Mouse (Mus musculus): ENCODE results near the gene Ttc28. TPM values are rescaled to one million over a fixed set of nuclear protein-coding genes. Genes with fewer than 3 reads are reported as not detected.
A peak's percentile ranks its signal among the peaks of the same experiment; 100 is the strongest.

The Ttc28 gene
- polyA plus RNA-seq, 1 experiment from 2014 or later = 17.6 TPM

- Histone ChIP-seq H3K4me3 (no peak overlapping the region), H3K27me3 (no peaks in the 10 kb centered on the region), H3K27ac (no peak overlapping the region), H3K4me2 (replicated peaks) (no peak overlapping the region), H3K9ac (no peak overlapping the region), H3K9me3 (no peaks in the 10 kb centered on the region), H3K36me3 (peaks cover 9% of the 10 kb centered on the region), H3K4me1 (peaks cover 9% of the 10 kb centered on the region)
- no peak for ATAC-seq (ENCODE audit: low FRiP score, low read depth)
- 73% methylated on average over 5 of the region's 5 CpGs for WGBS
Measured at GRCm38 (mm10) chr5:111127786-111128185, 248.2 kb downstream of the Ttc28 start.

GRCm38 (mm10) chr5:111130121-111130520, 250.5 kb downstream of the Ttc28 start:
- H3K4me2 ChIP-seq (replicated peaks) = no peak overlapping the region
- no peak for ATAC-seq (ENCODE audit: low FRiP score, low read depth)
- peaks cover 9% of the 10 kb centered on the region for H3K36me3 ChIP-seq
- H3K27me3 ChIP-seq = no peaks in the 10 kb centered on the region
- WGBS = 88% methylated on average over 8 of the region's 8 CpGs
- no peaks in the 10 kb centered on the region for H3K4me1 ChIP-seq
- no peaks in the 10 kb centered on the region for H3K9me3 ChIP-seq
- H3K4me3 ChIP-seq = no peak overlapping the region
- H3K9ac ChIP-seq = no peak overlapping the region
- no peak overlapping the region for H3K27ac ChIP-seq

- Histone ChIP-seq H3K9me3 (no peaks in the 10 kb centered on the region), H3K36me3 (peaks cover 9% of the 10 kb centered on the region), H3K4me1 (peaks cover 12% of the 10 kb centered on the region), H3K4me3 (no peak overlapping the region), H3K9ac (no peak overlapping the region), H3K27ac (no peak overlapping the region), H3K27me3 (no peaks in the 10 kb centered on the region), H3K4me2 (replicated peaks) (no peak overlapping the region)
- 94% methylated on average over 18 of the region's 18 CpGs for WGBS
- no peak for ATAC-seq (ENCODE audit: low FRiP score, low read depth)
Measured at GRCm38 (mm10) chr5:111131561-111131960, 252.0 kb downstream of the Ttc28 start.

DNA sequence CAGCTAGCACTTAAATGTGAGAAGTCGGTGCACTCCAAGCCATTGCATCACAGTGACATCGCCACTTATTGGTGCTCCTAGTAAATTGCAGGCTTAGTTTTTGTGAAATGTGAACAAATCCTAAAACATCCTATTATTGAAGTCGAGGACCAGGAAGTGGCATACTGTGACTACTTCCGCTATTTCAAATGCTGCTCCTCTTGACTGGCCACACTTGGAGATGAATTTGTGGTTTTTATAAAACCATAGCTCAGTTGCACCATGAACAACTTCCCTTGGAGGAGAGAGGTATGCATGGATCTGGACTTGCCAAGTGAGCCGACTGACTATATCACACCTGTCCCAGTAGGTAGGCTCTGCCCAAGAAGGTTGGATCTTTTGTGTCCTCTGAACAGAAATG, 253.5 kb downstream of the Ttc28 start:
- Histone ChIP-seq H3K9ac (no peak overlapping the region), H3K27me3 (no peaks in the 10 kb centered on the region), H3K36me3 (peaks cover 9% of the 10 kb centered on the region), H3K4me3 (no peak overlapping the region), H3K27ac (no peak overlapping the region), H3K9me3 (no peaks in the 10 kb centered on the region), H3K4me1 (peaks cover 28% of the 10 kb centered on the region), H3K4me2 (replicated peaks) (no peak overlapping the region)
- no peak for ATAC-seq (ENCODE audit: low FRiP score, low read depth)
- WGBS = 92% methylated on average over 5 of the region's 5 CpGs

- Histone ChIP-seq H3K9me3 (no peaks in the 10 kb centered on the region), H3K4me3 (no peak overlapping the region), H3K27me3 (no peaks in the 10 kb centered on the region), H3K4me2 (replicated peaks) (no peak overlapping the region), H3K27ac (no peak overlapping the region), H3K9ac (no peak overlapping the region), H3K4me1 (peaks cover 34% of the 10 kb centered on the region), H3K36me3 (peaks cover 9% of the 10 kb centered on the region)
- WGBS = 82% methylated on average over 7 of the region's 7 CpGs
- no peak for ATAC-seq (ENCODE audit: low FRiP score, low read depth)
Measured at GRCm38 (mm10) chr5:111133754-111134153, 254.2 kb downstream of the Ttc28 start.

DNA sequence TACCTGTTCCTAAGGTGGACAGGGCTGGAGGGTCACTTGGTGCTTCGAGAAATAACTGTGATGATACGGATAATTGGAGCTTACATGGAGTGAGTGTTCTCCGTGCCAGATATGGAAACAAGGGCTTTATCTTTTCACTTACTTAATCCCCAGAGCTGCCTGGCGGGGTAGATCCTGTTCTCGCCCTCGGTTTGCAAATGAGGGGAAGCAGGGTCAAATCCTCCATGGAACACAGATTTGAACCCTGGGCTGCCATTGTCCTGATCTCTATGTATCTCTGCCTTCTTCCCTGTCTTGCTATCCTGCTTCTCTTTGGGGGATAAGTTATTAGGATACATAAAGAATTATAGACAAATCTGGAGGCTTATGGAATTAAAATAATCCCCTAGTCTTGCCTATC, 257.7 kb downstream of the Ttc28 start:
- Histone ChIP-seq H3K36me3 (no peaks in the 10 kb centered on the region; the same call in 1 of the 2 replicates), H3K27me3 (no peaks in the 10 kb centered on the region), H3K4me1 (peaks cover 59% of the 10 kb centered on the region), H3K4me3 (no peak overlapping the region), H3K27ac (0 out of 2 replicates have a peak overlapping the region, but pooled peaks have one; percentile 6), H3K9me3 (no peaks in the 10 kb centered on the region), H3K4me2 (replicated peaks) (peak overlapping the region; percentile 39), H3K9ac (no peak overlapping the region)
- 37% methylated on average over 6 of the region's 6 CpGs for WGBS
- ATAC-seq (ENCODE audit: low FRiP score, low read depth) = no peak

GRCm38 (mm10) chr5:111137742-111138141, 258.1 kb downstream of the Ttc28 start:
- Histone ChIP-seq H3K27ac (peak overlapping the region; percentile 6; the same call in 1 of the 2 replicates), H3K9ac (no peak overlapping the region), H3K4me1 (peaks cover 59% of the 10 kb centered on the region), H3K27me3 (no peaks in the 10 kb centered on the region), H3K9me3 (no peaks in the 10 kb centered on the region), H3K4me3 (no peak overlapping the region), H3K36me3 (no peaks in the 10 kb centered on the region; the same call in 1 of the 2 replicates), H3K4me2 (replicated peaks) (peak overlapping the region; percentile 39)
- 0 out of 2 replicates have a peak, but pooled peaks have one; percentile 19 for ATAC-seq (ENCODE audit: low FRiP score, low read depth)
- WGBS = 14% methylated on average over 13 of the region's 13 CpGs

GRCm38 (mm10) chr5:111138239-111138833, 258.7 kb downstream of the Ttc28 start:
- H3K27me3 ChIP-seq = no peaks in the 10 kb centered on the region
- H3K9me3 ChIP-seq = no peaks in the 10 kb centered on the region
- H3K4me1 ChIP-seq = peaks cover 59% of the 10 kb centered on the region
- H3K4me2 ChIP-seq (replicated peaks) = peak overlapping the region; percentile 39
- WGBS = 14% methylated on average over 11 of the region's 11 CpGs
- no peak for ATAC-seq (ENCODE audit: low FRiP score, low read depth)
- no peaks in the 10 kb centered on the region for H3K36me3 ChIP-seq
- H3K27ac ChIP-seq = peak overlapping the region; percentile 22; the same call in 1 of the 2 replicates
- no peak overlapping the region for H3K9ac ChIP-seq
- H3K4me3 ChIP-seq = no peak overlapping the region

- Histone ChIP-seq H3K9ac (no peak overlapping the region), H3K36me3 (no peaks in the 10 kb centered on the region), H3K4me1 (peaks cover 59% of the 10 kb centered on the region), H3K27me3 (no peaks in the 10 kb centered on the region), H3K9me3 (no peaks in the 10 kb centered on the region), H3K4me3 (no peak overlapping the region), H3K27ac (peak overlapping the region; percentile 28; the same call in 1 of the 2 replicates), H3K4me2 (replicated peaks) (no peak overlapping the region)
- no peak; the same call in 1 of the 2 replicates for ATAC-seq (ENCODE audit: low FRiP score, low read depth)
- 41% methylated on average over 7 of the region's 7 CpGs for WGBS
Measured at GRCm38 (mm10) chr5:111138927-111139565, 259.4 kb downstream of the Ttc28 start.

- peak overlapping the region; percentile 28; the same call in 1 of the 2 replicates for H3K27ac ChIP-seq
- H3K9ac ChIP-seq = no peak overlapping the region
- no peaks in the 10 kb centered on the region for H3K27me3 ChIP-seq
- H3K36me3 ChIP-seq = no peaks in the 10 kb centered on the region
- H3K4me1 ChIP-seq = peaks cover 59% of the 10 kb centered on the region
- no peak for ATAC-seq (ENCODE audit: low FRiP score, low read depth)
- no peaks in the 10 kb centered on the region for H3K9me3 ChIP-seq
- no peak overlapping the region for H3K4me3 ChIP-seq
- no peak overlapping the region for H3K4me2 ChIP-seq (replicated peaks)
- 43% methylated on average over 14 of the region's 14 CpGs for WGBS
Measured at GRCm38 (mm10) chr5:111139622-111140021, 260.0 kb downstream of the Ttc28 start.

DNA sequence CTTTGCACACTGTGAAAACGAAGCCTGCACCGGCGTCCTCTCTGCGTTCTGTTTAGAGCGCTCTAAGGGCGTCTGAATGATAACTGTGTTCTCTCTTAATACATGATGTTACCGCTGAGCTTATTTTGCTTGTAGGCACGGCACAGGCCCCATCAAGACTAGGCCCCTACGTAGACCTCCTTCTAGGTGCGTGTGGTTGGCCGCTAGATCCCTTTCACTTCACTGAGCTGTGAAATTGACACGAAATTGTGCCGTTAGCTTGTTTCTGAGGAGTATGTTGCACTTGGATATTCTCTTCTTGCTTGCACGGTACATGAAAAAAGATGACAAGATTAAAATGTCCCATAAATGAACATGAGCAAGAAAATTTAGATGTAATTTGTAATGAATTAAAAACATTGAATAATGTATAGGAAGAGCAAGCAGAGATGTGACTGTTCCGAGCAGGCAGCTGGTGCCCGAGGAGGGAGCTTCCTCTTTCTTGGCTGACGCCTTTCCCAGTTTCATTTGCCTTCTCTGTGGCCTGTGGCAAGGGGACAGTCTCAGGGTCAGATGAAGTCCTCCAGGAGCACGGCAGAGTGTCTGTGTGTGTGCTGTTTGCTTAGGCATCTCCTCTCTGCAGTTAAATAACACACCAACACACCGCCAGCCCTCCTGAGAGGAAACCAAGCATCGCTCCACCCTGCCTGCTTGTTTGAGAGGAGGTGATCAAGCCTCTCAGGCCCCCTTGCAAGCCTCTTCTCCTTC, 261.7 kb downstream of the Ttc28 start:
- Histone ChIP-seq H3K4me2 (replicated peaks) (no peak overlapping the region), H3K9ac (no peak overlapping the region; the same call in 1 of the 2 replicates), H3K27me3 (no peaks in the 10 kb centered on the region), H3K4me1 (peaks cover 50% of the 10 kb centered on the region), H3K9me3 (no peaks in the 10 kb centered on the region), H3K4me3 (no peak overlapping the region), H3K36me3 (no peaks in the 10 kb centered on the region), H3K27ac (no peak overlapping the region)
- 78% methylated on average over 20 of the region's 20 CpGs for WGBS
- no peak for ATAC-seq (ENCODE audit: low FRiP score, low read depth)

DNA sequence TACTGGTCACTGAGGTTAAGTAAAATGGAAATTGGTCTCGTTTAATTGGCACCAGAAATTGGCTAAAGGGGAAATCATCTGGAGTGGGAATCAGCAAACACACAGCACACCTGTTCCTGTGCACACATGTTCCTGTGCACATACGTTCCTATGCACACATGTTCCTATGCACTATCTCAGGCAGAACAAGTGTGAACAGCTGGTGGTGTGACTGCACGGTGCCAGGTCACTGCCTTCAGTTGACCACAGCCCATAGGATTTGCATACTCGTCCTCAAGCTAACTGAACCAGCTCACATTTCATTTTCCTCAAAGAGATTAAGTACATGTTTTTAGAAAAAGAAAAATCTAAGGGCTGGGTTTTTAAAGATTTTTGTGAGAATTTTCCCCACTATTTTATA, 263.2 kb downstream of the Ttc28 start:
- WGBS = 59% methylated on average over 4 of the region's 4 CpGs
- Histone ChIP-seq H3K4me2 (replicated peaks) (no peak overlapping the region), H3K9me3 (no peaks in the 10 kb centered on the region), H3K4me1 (peaks cover 34% of the 10 kb centered on the region), H3K27me3 (no peaks in the 10 kb centered on the region), H3K9ac (no peak overlapping the region), H3K36me3 (no peaks in the 10 kb centered on the region; the same call in 1 of the 2 replicates), H3K4me3 (no peak overlapping the region), H3K27ac (no peak overlapping the region)
- ATAC-seq (ENCODE audit: low FRiP score, low read depth) = no peak

Data from limb, embryonic 13.5 days (tissue).